Mouse (Mus musculus): ENCODE data around the gene Grrp1. TPM values are rescaled to one million over a fixed set of nuclear protein-coding genes. Genes with fewer than 3 reads are reported as not detected.

The Grrp1 gene
- polyA plus RNA-seq, 1 experiment from 2014 or later, result 6.8 TPM

DNA sequence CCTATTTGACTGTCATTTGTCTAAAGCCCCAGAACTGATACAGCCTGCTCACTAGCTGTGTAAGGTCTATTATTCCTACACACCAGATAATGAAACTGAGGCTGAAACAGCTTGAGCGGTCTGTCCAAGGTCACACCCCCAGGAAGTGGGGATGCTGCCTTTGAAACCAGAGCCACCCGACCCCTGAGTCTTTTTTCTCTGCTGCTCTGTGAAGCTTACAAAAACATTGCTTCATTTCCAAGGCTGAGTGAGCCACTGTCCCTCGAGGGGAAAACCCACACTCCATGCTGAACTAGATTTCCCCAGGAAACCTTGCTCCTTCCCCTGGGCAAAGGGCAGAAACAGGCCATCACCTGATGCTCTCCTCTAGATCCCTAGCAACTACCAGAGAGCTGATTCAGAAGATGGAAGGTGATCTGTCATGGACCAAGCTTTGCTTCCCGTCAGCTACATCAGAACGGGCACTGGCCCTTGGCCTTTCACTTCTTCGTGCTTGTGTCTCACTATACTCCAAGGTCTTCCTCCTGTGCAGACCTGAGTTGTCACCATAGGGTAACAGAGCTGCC is 47.3 kb downstream of the Grrp1 start:
- Histone ChIP-seq H3K4me3 (ENCODE audit: low read depth, low read length) (no peak overlapping the region), H3K27me3 (replicated peaks; ENCODE audit: control insufficient read depth, insufficient read depth, low read length) (no peaks in the 10 kb centered on the region), H3K4me2 (replicated peaks; ENCODE audit: low read depth) (no peak overlapping the region), H3K36me3 (ENCODE audit: control insufficient read depth, insufficient read depth) (no peaks in the 10 kb centered on the region), H3K27ac (ENCODE audit: low read depth, low read length) (no peak overlapping the region), H3K9me3 (ENCODE audit: control insufficient read depth) (no peaks in the 10 kb centered on the region), H3K9ac (ENCODE audit: low read depth, low read length) (no peak overlapping the region), H3K4me1 (replicated peaks; ENCODE audit: control insufficient read depth, insufficient read depth, low read length) (no peaks in the 10 kb centered on the region)
- 45% methylated on average over 6 of the region's 6 CpGs for WGBS
- no peak for ATAC-seq
- TF ChIP-seq CTCF (IDR thresholded peaks at IDR 0.05; ENCODE audit: low read depth), result no peak

DNA sequence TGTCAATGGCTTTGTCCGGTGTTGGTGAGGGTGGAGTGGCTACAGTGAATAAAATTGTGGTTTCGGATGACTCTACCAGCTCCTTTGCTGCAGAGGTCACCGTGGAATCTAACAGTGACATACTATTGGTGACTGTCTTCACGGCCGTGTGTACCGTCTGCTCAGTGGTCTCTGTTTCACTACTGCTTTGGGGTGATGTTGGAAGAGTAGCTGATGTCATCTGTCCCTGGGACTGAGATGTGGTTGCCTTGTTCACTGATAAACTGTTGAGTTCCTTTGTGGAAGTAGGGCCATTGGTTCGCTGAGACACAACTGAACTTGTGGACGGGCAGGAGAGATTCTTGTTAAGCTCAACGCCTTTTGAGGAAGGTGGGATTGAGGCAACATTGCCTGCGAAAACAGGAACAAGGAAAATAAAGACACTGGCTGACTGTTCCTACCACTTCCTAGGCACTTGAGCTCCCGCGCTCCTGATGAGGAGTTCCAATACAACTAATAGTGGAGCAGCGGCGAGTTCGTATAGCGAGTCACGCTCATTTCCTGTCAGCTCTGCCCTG is 50.5 kb downstream of the Grrp1 start:
- WGBS, result 81% methylated on average over 17 of the region's 17 CpGs
- Histone ChIP-seq H3K27ac (ENCODE audit: low read depth, low read length) (no peak overlapping the region), H3K27me3 (replicated peaks; ENCODE audit: control insufficient read depth, insufficient read depth, low read length) (no peaks in the 10 kb centered on the region), H3K4me1 (replicated peaks; ENCODE audit: control insufficient read depth, insufficient read depth, low read length) (no peaks in the 10 kb centered on the region), H3K36me3 (ENCODE audit: control insufficient read depth, insufficient read depth) (no peaks in the 10 kb centered on the region), H3K9me3 (ENCODE audit: control insufficient read depth) (no peaks in the 10 kb centered on the region), H3K4me2 (replicated peaks; ENCODE audit: low read depth) (no peak overlapping the region), H3K9ac (ENCODE audit: low read depth, low read length) (no peak overlapping the region), H3K4me3 (ENCODE audit: low read depth, low read length) (no peak overlapping the region)
- ATAC-seq, result no peak
- TF ChIP-seq CTCF (IDR thresholded peaks at IDR 0.05; ENCODE audit: low read depth), result no peak

DNA sequence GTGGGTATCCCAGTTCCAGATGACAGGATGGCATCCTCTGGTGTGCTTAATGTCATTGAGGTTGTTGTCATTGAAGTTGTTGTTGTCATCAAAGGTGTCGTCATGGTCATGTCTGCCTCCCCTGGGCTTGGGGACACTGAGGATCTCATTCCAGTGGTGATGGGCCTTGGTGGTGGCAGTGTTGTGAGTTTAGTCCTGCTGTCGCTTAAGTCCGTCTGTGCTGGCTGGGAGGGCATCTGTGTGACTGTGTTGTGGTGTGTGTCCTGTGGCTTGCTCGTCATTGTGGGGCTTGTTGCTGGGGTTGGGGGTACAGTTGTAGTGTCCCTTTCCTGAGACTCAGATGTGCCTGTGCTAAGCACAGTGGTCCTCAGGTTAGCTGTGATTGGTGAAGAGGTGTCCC is 51.0 kb downstream of the Grrp1 start, which contains the start of gene Gm7534:
TSS of gene Gm7534 (minus strand) at position 101 of the 400 bp plus-strand sequence.
- no peak within 1 kb of the TSS for H3K4me3 ChIP-seq (ENCODE audit: low read depth, low read length)
- H3K9ac ChIP-seq (ENCODE audit: low read depth, low read length), result no peak within 1 kb of the TSS
- 96% methylated on average over 4 of the region's 4 CpGs for WGBS
- no peak within 1 kb of the TSS for H3K27ac ChIP-seq (ENCODE audit: low read depth, low read length)
- no peak for ATAC-seq
- no peaks in the 10 kb centered on the region for H3K27me3 ChIP-seq (replicated peaks; ENCODE audit: control insufficient read depth, insufficient read depth, low read length)
- no peaks in the 10 kb centered on the region for H3K36me3 ChIP-seq (ENCODE audit: control insufficient read depth, insufficient read depth)
- no peak for TF ChIP-seq CTCF (IDR thresholded peaks at IDR 0.05; ENCODE audit: low read depth)
- no peak within 1 kb of the TSS for H3K4me2 ChIP-seq (replicated peaks; ENCODE audit: low read depth)
- no peaks in the 10 kb centered on the region for H3K4me1 ChIP-seq (replicated peaks; ENCODE audit: control insufficient read depth, insufficient read depth, low read length)
- H3K9me3 ChIP-seq (ENCODE audit: control insufficient read depth), result no peaks in the 10 kb centered on the region

Other genes starting within 250 kb of the Grrp1 start
- not detected in 2 replicates for gene Lin28a, start 235.3 kb downstream of the Grrp1 start, polyA plus RNA-seq (2015; fragmentation: Nextera tagmentation; extraction: Ambion mirVana)
- not detected in 2 replicates for gene Zfp683, start 200.3 kb downstream of the Grrp1 start, polyA plus RNA-seq (2015; fragmentation: Nextera tagmentation; extraction: Ambion mirVana)
- gene Crybg2, start 193.3 kb downstream of the Grrp1 start, polyA plus RNA-seq (2015; fragmentation: Nextera tagmentation; extraction: Ambion mirVana), result 17.9 and 22.5 TPM in 2 replicates
- 28.7 and 31.2 TPM in 2 replicates for gene Cd52, start 159.0 kb downstream of the Grrp1 start, polyA plus RNA-seq (2015; fragmentation: Nextera tagmentation; extraction: Ambion mirVana)
- gene Ubxn11, start 151.5 kb downstream of the Grrp1 start, polyA plus RNA-seq (2015; fragmentation: Nextera tagmentation; extraction: Ambion mirVana), result 0.88 and 1.5 TPM in 2 replicates
- 503 and 522 TPM in 2 replicates for gene Sh3bgrl3, start 125.3 kb downstream of the Grrp1 start, polyA plus RNA-seq (2015; fragmentation: Nextera tagmentation; extraction: Ambion mirVana)
- gene Cep85, start 67.0 kb downstream of the Grrp1 start, polyA plus RNA-seq (2015; fragmentation: Nextera tagmentation; extraction: Ambion mirVana), result 85.9 and 91.1 TPM in 2 replicates
- gene Gm7534, start 51.1 kb downstream of the Grrp1 start, polyA plus RNA-seq (2015; fragmentation: Nextera tagmentation; extraction: Ambion mirVana), result not detected in 2 replicates
- 0.60 and 0.81 TPM in 2 replicates for gene Catsper4, start 26.7 kb downstream of the Grrp1 start, polyA plus RNA-seq (2015; fragmentation: Nextera tagmentation; extraction: Ambion mirVana)
- 13.8 and 15.5 TPM in 2 replicates for gene Cnksr1, start 15.7 kb downstream of the Grrp1 start, polyA plus RNA-seq (2015; fragmentation: Nextera tagmentation; extraction: Ambion mirVana)
- 0.39 and 0.46 TPM in 2 replicates for gene E130218I03Rik, start 10.4 kb downstream of the Grrp1 start, polyA plus RNA-seq (2015; fragmentation: Nextera tagmentation; extraction: Ambion mirVana)
- gene Zfp593, start 8.5 kb downstream of the Grrp1 start, polyA plus RNA-seq (2015; fragmentation: Nextera tagmentation; extraction: Ambion mirVana), result 9.4 and 10.5 TPM in 2 replicates
- gene Gm30191, start 7.2 kb downstream of the Grrp1 start, polyA plus RNA-seq (2015; fragmentation: Nextera tagmentation; extraction: Ambion mirVana), result not detected in 2 replicates
- 9.2 and 9.6 TPM in 2 replicates for gene Pdik1l, start 33.8 kb upstream of the Grrp1 start, polyA plus RNA-seq (2015; fragmentation: Nextera tagmentation; extraction: Ambion mirVana)
- 1.4 and 1.7 TPM in 2 replicates for gene Trim63, start 61.0 kb upstream of the Grrp1 start, polyA plus RNA-seq (2015; fragmentation: Nextera tagmentation; extraction: Ambion mirVana)
- gene Slc30a2, start 89.1 kb upstream of the Grrp1 start, polyA plus RNA-seq (2015; fragmentation: Nextera tagmentation; extraction: Ambion mirVana), result 15.4 and 39.1 TPM in 2 replicates
- 1.0 and 1.2 TPM in 2 replicates for gene Extl1, start 129.7 kb upstream of the Grrp1 start, polyA plus RNA-seq (2015; fragmentation: Nextera tagmentation; extraction: Ambion mirVana)
- 39.8 and 49.2 TPM in 2 replicates for gene Pafah2, start 142.2 kb upstream of the Grrp1 start, polyA plus RNA-seq (2015; fragmentation: Nextera tagmentation; extraction: Ambion mirVana)
- gene Stmn1, start 214.2 kb upstream of the Grrp1 start, polyA plus RNA-seq (2015; fragmentation: Nextera tagmentation; extraction: Ambion mirVana), result 398 and 412 TPM in 2 replicates
- 62.6 and 70.3 TPM in 2 replicates for gene Paqr7, start 242.6 kb upstream of the Grrp1 start, polyA plus RNA-seq (2015; fragmentation: Nextera tagmentation; extraction: Ambion mirVana)

All from intestine, postnatal 0 days (tissue).